Mouse (Mus musculus) CH12.LX (cell line): ENCODE measurements around the gene Ccdc88c. TPM values are rescaled to one million over a fixed set of nuclear protein-coding genes. Genes with fewer than 3 reads are reported as not detected.

Experiments used
- DNase-seq: peaks from one replicate; pipeline ENCODE4 v3.0.0-alpha.2; 2013; ENCODE audit errors: extremely low read depth
- H3K27ac ChIP-seq: 2 replicates; pipeline ENCODE4 v1.5.1; 2012; ENCODE audit warnings: low read depth, mild to moderate bottlenecking, control low read depth, moderate library complexity; ENCODE audit not compliant: insufficient read depth
- H3K27me3 ChIP-seq: replicated peaks from 2 replicates; pipeline ENCODE3; 2012; ENCODE audit warnings: inconsistent platforms
- H3K36me3 ChIP-seq, 2 experiments: replicated peaks in 1 of 2; 2 replicates each; pipeline versions ENCODE3 to v1.6.1; 2012; ENCODE audit warnings: inconsistent platforms in 1 of 2, low read length in 1 of 2, mild to moderate bottlenecking in 1 of 2, mixed read lengths in 1 of 2, moderate library complexity in 1 of 2; ENCODE audit not compliant: control insufficient read depth in 1 of 2, insufficient read depth in 1 of 2
- H3K4me1 ChIP-seq, 2 experiments: 2 replicates each; pipeline ENCODE4 v1.6.1; 2012; ENCODE audit warnings: inconsistent platforms in 1 of 2, moderate library complexity in 1 of 2; ENCODE audit not compliant: insufficient read depth in 2 of 2, control insufficient read depth in 1 of 2
- H3K4me2 ChIP-seq: 2 replicates; pipeline ENCODE4 v1.6.1; 2012; ENCODE audit warnings: low read depth, mild to moderate bottlenecking, control low read depth; ENCODE audit not compliant: poor library complexity, insufficient read depth, severe bottlenecking
- H3K4me3 ChIP-seq, 3 experiments: fragments of 150-350 bp in 1 of 3; sonication (generic) in 1 of 3; replicated peaks in 1 of 3; 2 replicates each; pipeline versions ENCODE3 to v1.5.1; 2011 to 2012; ENCODE audit warnings: low read depth in 2 of 3, low read length in 2 of 3, mild to moderate bottlenecking in 2 of 3, moderate library complexity in 2 of 3, control low read depth in 1 of 3, improper control_type of control experiment in 1 of 3, inconsistent platforms in 1 of 3, mixed read lengths in 1 of 3; ENCODE audit not compliant: poor library complexity in 1 of 3
- H3K79me2 ChIP-seq: replicated peaks from 2 replicates; pipeline ENCODE4 v1.6.1; 2012; ENCODE audit warnings: mild to moderate bottlenecking, moderate library complexity; ENCODE audit not compliant: control insufficient read depth, poor library complexity, insufficient read depth, severe bottlenecking; ENCODE audit errors: extremely low read depth
- H3K9ac ChIP-seq: 2 replicates; pipeline ENCODE4 v1.6.1; 2012; ENCODE audit warnings: low read depth, mild to moderate bottlenecking, control low read depth, moderate library complexity; ENCODE audit not compliant: insufficient read depth
- H3K9me3 ChIP-seq: replicated peaks from 2 replicates; pipeline ENCODE3; 2012; ENCODE audit warnings: low read length, inconsistent platforms, mixed read lengths
- BHLHE40 ChIP-seq: IDR thresholded peaks from 2 replicates; pipeline ENCODE4 v1.6.1; 2011; ENCODE audit warnings: mild to moderate bottlenecking, low read depth, low read length, improper control_type of control experiment
- CTCF ChIP-seq, 2 experiments: IDR thresholded peaks in 1 of 2; conservative IDR thresholded peaks in 1 of 2; 2 replicates each; pipeline ENCODE4 v1.5.1; 2011 to 2012; ENCODE audit warnings: low read depth in 2 of 2, low read length in 2 of 2, improper control_type of control experiment in 1 of 2, inconsistent platforms in 1 of 2, mild to moderate bottlenecking in 1 of 2, moderate library complexity in 1 of 2
- E2F4 ChIP-seq: IDR thresholded peaks from 2 replicates; pipeline ENCODE4 v1.6.1; 2011; ENCODE audit warnings: low read depth, low read length, improper control_type of control experiment; ENCODE audit not compliant: insufficient replicate concordance
- GABPA ChIP-seq: IDR thresholded peaks from 2 replicates; pipeline ENCODE4 v1.6.1; 2012; ENCODE audit warnings: low read depth, low read length, improper control_type of control experiment, inconsistent platforms; ENCODE audit not compliant: insufficient replicate concordance
- HCFC1 ChIP-seq: IDR thresholded peaks from 2 replicates; pipeline ENCODE4 v1.6.1; 2012; ENCODE audit warnings: low read depth, mild to moderate bottlenecking, inconsistent platforms, low read length, improper control_type of control experiment
- JUN ChIP-seq: IDR thresholded peaks from 2 replicates; pipeline ENCODE4 v1.6.1; 2011; ENCODE audit warnings: low read depth, mild to moderate bottlenecking, low read length, improper control_type of control experiment, moderate library complexity; ENCODE audit not compliant: insufficient read depth
- JUND ChIP-seq: conservative IDR thresholded peaks from 2 replicates; pipeline ENCODE4 v1.6.1; 2011; ENCODE audit warnings: low read depth, low read length, improper control_type of control experiment
- MAFK ChIP-seq: IDR thresholded peaks from 2 replicates; pipeline ENCODE4 v1.6.1; 2011; ENCODE audit warnings: low read length, improper control_type of control experiment; ENCODE audit not compliant: insufficient replicate concordance
- MAZ ChIP-seq: IDR thresholded peaks from 2 replicates; pipeline ENCODE4 v1.6.1; 2012; ENCODE audit warnings: low read depth, mild to moderate bottlenecking, inconsistent platforms, low read length, improper control_type of control experiment, moderate library complexity
- MEF2A ChIP-seq: IDR thresholded peaks from 2 replicates; pipeline ENCODE4 v1.6.1; 2014; ENCODE audit warnings: low read depth, mild to moderate bottlenecking, inconsistent platforms, low read length, improper control_type of control experiment, borderline replicate concordance
- MYC ChIP-seq: IDR thresholded peaks from 2 replicates; pipeline ENCODE4 v1.6.1; 2011; ENCODE audit warnings: low read depth, mild to moderate bottlenecking, improper control_type of control experiment, low read length
- NELFE ChIP-seq: IDR thresholded peaks from 2 replicates; pipeline ENCODE4 v1.6.1; 2011; ENCODE audit warnings: low read depth, low read length, improper control_type of control experiment
- NRF1 ChIP-seq: IDR thresholded peaks from 2 replicates; pipeline ENCODE4 v1.6.1; 2014; ENCODE audit warnings: low read depth, mild to moderate bottlenecking, inconsistent platforms, low read length, improper control_type of control experiment, moderate library complexity
- PAX5 ChIP-seq: IDR thresholded peaks from 2 replicates; pipeline ENCODE4 v1.6.1; 2012; ENCODE audit warnings: low read length, inconsistent platforms, mixed read lengths
- POLR2AphosphoS2 ChIP-seq: IDR thresholded peaks from 2 replicates; pipeline ENCODE4 v1.6.1; 2011; ENCODE audit warnings: low read depth, low read length, improper control_type of control experiment
- RAD21 ChIP-seq: IDR thresholded peaks from 2 replicates; pipeline ENCODE4 v1.6.1; 2011; ENCODE audit warnings: low read depth, mild to moderate bottlenecking, low read length, improper control_type of control experiment, moderate library complexity
- RCOR1 ChIP-seq: conservative IDR thresholded peaks from 2 replicates; pipeline ENCODE4 v1.6.1; 2012; ENCODE audit warnings: low read depth, mild to moderate bottlenecking, inconsistent platforms, low read length, improper control_type of control experiment
- SIN3A ChIP-seq: IDR thresholded peaks from 2 replicates; pipeline ENCODE4 v1.6.1; 2012; ENCODE audit warnings: low read length, improper control_type of control experiment, inconsistent platforms
- SMC3 ChIP-seq: IDR thresholded peaks from 2 replicates; pipeline ENCODE4 v1.6.1; 2011; ENCODE audit warnings: low read depth, low read length, improper control_type of control experiment
- TBP ChIP-seq: conservative IDR thresholded peaks from 2 replicates; pipeline ENCODE4 v1.6.1; 2011; ENCODE audit warnings: low read depth, low read length, improper control_type of control experiment
- USF1 ChIP-seq: IDR thresholded peaks from 2 replicates; pipeline ENCODE4 v1.6.1; 2014; ENCODE audit warnings: low read depth, mild to moderate bottlenecking, inconsistent platforms, low read length, improper control_type of control experiment
- ZC3H11A ChIP-seq: IDR thresholded peaks from 2 replicates; pipeline ENCODE4 v1.6.1; 2012; ENCODE audit warnings: low read depth, mild to moderate bottlenecking, inconsistent platforms, low read length, improper control_type of control experiment
- dilution Hi-C: fragments of 300-500 bp; cut with MboI; formaldehyde crosslinking; loops from 2 replicates; pipeline ENCODE4 v1.14.3; 2020; ENCODE audit warnings: low sequenced_read_pairs; ENCODE audit not compliant: extremely low pct_unique_long_range_greater_than_20kb, extremely low pct_ligation_motif_present
- in situ Hi-C: fragments of 300-500 bp; cut with MboI; formaldehyde crosslinking; loops from 3 replicates; pipeline ENCODE4 v1.14.3; 2019; ENCODE audit warnings: low sequenced_read_pairs, low pct_ligation_motif_present, low pct_unique_long_range_greater_than_20kb, mixed read lengths
- polyA plus RNA-seq: library from polyadenylated mRNA; unstranded; fragments of >175 nt; gene quantifications from 2 replicates; pipeline ENCODE4 v1.2.1, GENCODE M21; 2012; ENCODE audit warnings: low read depth; ENCODE audit not compliant: insufficient read length
- total RNA-seq, 2 experiments: library from RNA; depleted of rRNA; stranded (reverse); fragments of 300-350 nt in 1 of 2; fragments of >200 nt in 1 of 2; gene quantifications; 2 replicates each; pipeline ENCODE4 v1.2.3; 2012 to 2014

The Ccdc88c gene
- total and polyA plus RNA-seq, 3 experiments: 20.3 to 32.7 (median 24.9) TPM

- TF ChIP-seq HCFC1: no peak
- no peak for TF ChIP-seq RCOR1
- TF ChIP-seq GABPA: no peak
- TF ChIP-seq ZC3H11A: peak; percentile 65
- TF ChIP-seq TBP: no peak
- no peak for TF ChIP-seq SIN3A
- no peak for TF ChIP-seq USF1
- TF ChIP-seq MAFK: no peak
- TF ChIP-seq BHLHE40: no peak
- TF ChIP-seq MAZ: no peak
Measured at GRCm38 (mm10) chr12:100925644-100926619, 102.9 kb downstream of the Ccdc88c start (continued).

- in situ Hi-C loops (no loop called here), dilution Hi-C loops (no loop called here)
- no peaks in the 10 kb centered on the region for H3K27me3 ChIP-seq
- H3K9me3 ChIP-seq: peaks cover 8% of the 10 kb centered on the region
- no peak overlapping the region for H3K4me2 ChIP-seq
- no peak overlapping the region for H3K9ac ChIP-seq
- peaks cover 80 to 95% of the 10 kb centered on the region in 2 experiments for H3K36me3 ChIP-seq
- no peaks in the 10 kb centered on the region for H3K79me2 ChIP-seq
- no peak overlapping the region for H3K27ac ChIP-seq
- no peak for TF ChIP-seq RAD21
- peaks cover 5 to 14% of the 10 kb centered on the region in 2 experiments for H3K4me1 ChIP-seq
- DNase-seq: no peak
- no peak overlapping the region for H3K4me3 ChIP-seq
Measured at GRCm38 (mm10) chr12:100924646-100925339, 104.1 kb downstream of the Ccdc88c start.

GRCm38 (mm10) chr12:100910731-100911130 lies 118.1 kb downstream of the Ccdc88c start:
- DNase-seq: no peak
- Histone ChIP-seq H3K9me3 (no peaks in the 10 kb centered on the region), H3K36me3 (peaks cover 36 to 54% of the 10 kb centered on the region in 2 experiments), H3K4me2 (no peak overlapping the region), H3K27ac (no peak overlapping the region), H3K4me1 (peaks cover 14 to 68% of the 10 kb centered on the region in 2 experiments), H3K27me3 (no peaks in the 10 kb centered on the region), H3K4me3 (no peak overlapping the region), H3K79me2 (no peaks in the 10 kb centered on the region), H3K9ac (no peak overlapping the region)
- in situ Hi-C loops: loop anchor here (5.0 kb wide), 1 partner anchor 43 kb away; no protein-coding TSS in a partner anchor
- dilution Hi-C loops: no loop called here
- TF ChIP-seq E2F4: no peak
- TF ChIP-seq CTCF (conservative IDR thresholded peaks at IDR 0.05 in 1 of 2, IDR thresholded peaks at IDR 0.05 in 1 of 2; ENCODE audit: low read depth in 2 of 2, low read length in 2 of 2): no peak
- no peak for TF ChIP-seq GABPA
- no peak for TF ChIP-seq PAX5
- no peak for TF ChIP-seq SIN3A
- TF ChIP-seq ZC3H11A: no peak
- TF ChIP-seq RCOR1: no peak
- no peak for TF ChIP-seq TBP
- no peak for TF ChIP-seq NELFE
- TF ChIP-seq JUN: no peak
- no peak for TF ChIP-seq MYC
- TF ChIP-seq SMC3: no peak
- TF ChIP-seq POLR2AphosphoS2: no peak
- TF ChIP-seq JUND: no peak
- TF ChIP-seq MEF2A: no peak
- TF ChIP-seq NRF1: no peak
- TF ChIP-seq, all 38 proteins: peak for 0
